Mouse (Mus musculus) macrophage (primary cell): ENCODE measurements around the gene Trpv4. TPM values are rescaled to one million over a fixed set of nuclear protein-coding genes. Genes with fewer than 3 reads are reported as not detected.

ENCODE experiments used
- H3K27ac ChIP-seq: fragments of 350-480 bp; formaldehyde crosslinking; 2 replicates; pipeline ENCODE4 v1.9.0; 2021
- H3K36me3 ChIP-seq: fragments of 350-480 bp; formaldehyde crosslinking; 2 replicates; pipeline ENCODE4 v1.9.0; 2021; ENCODE audit errors: inconsistent target
- H3K4me3 ChIP-seq: fragments of 350-480 bp; formaldehyde crosslinking; 2 replicates; pipeline ENCODE4 v1.9.0; 2021; ENCODE audit errors: inconsistent target
- H3K79me2 ChIP-seq: fragments of 350-480 bp; formaldehyde crosslinking; 2 replicates; pipeline ENCODE4 v1.9.0; 2021; ENCODE audit errors: inconsistent target
- WGBS: methylation state at CpG from one replicate; pipeline ENCODE4 v1.1.7; 2026; ENCODE audit warnings: inconsistent platforms; ENCODE audit not compliant: missing documents; 5-methylcytosine and 5-hydroxymethylcytosine counted together
- polyA plus RNA-seq: library from polyadenylated mRNA; stranded (reverse); fragments of 250-400 nt; gene quantifications from 3 replicates; pipeline ENCODE4 v1.2.4, GENCODE M21; 2018; ENCODE audit warnings: inconsistent platforms

The Trpv4 gene
- polyA plus RNA-seq, 1 experiment from 2014 or later: 7.1 TPM

GRCm38 (mm10) chr5:114583046-114583445 is 75.2 kb downstream of the Trpv4 start:
- WGBS: 93% methylated on average over 2 of the region's 3 CpGs

GRCm38 (mm10) chr5:114581486-114581885 is 76.7 kb downstream of the Trpv4 start:
- H3K36me3 ChIP-seq: no peaks in the 10 kb centered on the region
- no peak overlapping the region for H3K4me3 ChIP-seq
- H3K27ac ChIP-seq: no peak overlapping the region
- WGBS: 94% methylated on average over 12 of the region's 12 CpGs
- no peaks in the 10 kb centered on the region for H3K79me2 ChIP-seq

More at GRCm38 (mm10) chr5:114583046-114583445, 75.2 kb downstream of the Trpv4 start:
- Histone ChIP-seq H3K4me3 (no peak overlapping the region), H3K27ac (no peak overlapping the region), H3K36me3 (no peaks in the 10 kb centered on the region), H3K79me2 (no peaks in the 10 kb centered on the region)

- Histone ChIP-seq H3K79me2 (no peaks in the 10 kb centered on the region), H3K36me3 (no peaks in the 10 kb centered on the region), H3K27ac (no peak overlapping the region), H3K4me3 (no peak overlapping the region)
- WGBS: 73% methylated on average over 8 of the region's 8 CpGs
Observed at GRCm38 (mm10) chr5:114579714-114580357, 78.4 kb downstream of the Trpv4 start.

- Histone ChIP-seq H3K36me3 (no peaks in the 10 kb centered on the region), H3K79me2 (no peaks in the 10 kb centered on the region), H3K27ac (no peak overlapping the region), H3K4me3 (no peak overlapping the region)
- 91% methylated on average over 19 of the region's 20 CpGs for WGBS
Observed at GRCm38 (mm10) chr5:114578361-114578760, 79.9 kb downstream of the Trpv4 start.

GRCm38 (mm10) chr5:114575986-114576605 is 82.1 kb downstream of the Trpv4 start:
- no peak overlapping the region for H3K27ac ChIP-seq
- H3K79me2 ChIP-seq: no peaks in the 10 kb centered on the region
- H3K4me3 ChIP-seq: no peak overlapping the region
- 95% methylated on average over 16 of the region's 16 CpGs for WGBS
- no peaks in the 10 kb centered on the region for H3K36me3 ChIP-seq

- H3K79me2 ChIP-seq: no peaks in the 10 kb centered on the region
- H3K36me3 ChIP-seq: no peaks in the 10 kb centered on the region
- H3K27ac ChIP-seq: no peak overlapping the region
- H3K4me3 ChIP-seq: no peak overlapping the region
- WGBS: 86% methylated on average over 6 of the region's 7 CpGs
Observed at GRCm38 (mm10) chr5:114575530-114575929, 82.7 kb downstream of the Trpv4 start.

GRCm38 (mm10) chr5:114575010-114575409 is 83.2 kb downstream of the Trpv4 start:
- no peaks in the 10 kb centered on the region for H3K79me2 ChIP-seq
- no peaks in the 10 kb centered on the region for H3K36me3 ChIP-seq
- H3K27ac ChIP-seq: no peak overlapping the region
- no peak overlapping the region for H3K4me3 ChIP-seq
- WGBS: 92% methylated on average over 11 of the region's 11 CpGs

GRCm38 (mm10) chr5:114573920-114574628 is 84.1 kb downstream of the Trpv4 start:
- no peak overlapping the region for H3K27ac ChIP-seq
- no peaks in the 10 kb centered on the region for H3K79me2 ChIP-seq
- 91% methylated on average over 12 of the region's 12 CpGs for WGBS
- no peak overlapping the region for H3K4me3 ChIP-seq
- H3K36me3 ChIP-seq: no peaks in the 10 kb centered on the region

GRCm38 (mm10) chr5:114572997-114573396 is 85.2 kb downstream of the Trpv4 start:
- H3K79me2 ChIP-seq: no peaks in the 10 kb centered on the region
- H3K4me3 ChIP-seq: no peak overlapping the region
- H3K27ac ChIP-seq: no peak overlapping the region
- 100% methylated on average over 2 of the region's 2 CpGs for WGBS
- H3K36me3 ChIP-seq: no peaks in the 10 kb centered on the region

Other genes with a start within 250 kb of the Trpv4 start
- 6.3 to 6.8 TPM (median 6.5 TPM) in 3 replicates for gene Mmab, start 214.4 kb downstream of the Trpv4 start, polyA plus RNA-seq
- gene Mvk, start 214.2 kb downstream of the Trpv4 start, polyA plus RNA-seq: 7.8 to 26.3 TPM (median 14.2 TPM) in 3 replicates
- gene Fam222a, start 90.4 kb downstream of the Trpv4 start, polyA plus RNA-seq: 0.33 to 1.2 TPM (median 0.96 TPM) in 3 replicates
- 289 to 530 TPM (median 368 TPM) in 3 replicates for gene Gltp, start 32.6 kb upstream of the Trpv4 start, polyA plus RNA-seq
- 5.0 to 7.6 TPM (median 6.4 TPM) in 3 replicates for gene Tchp, start 49.3 kb upstream of the Trpv4 start, polyA plus RNA-seq
- gene Ankrd13a, start 116.3 kb upstream of the Trpv4 start, polyA plus RNA-seq: 144 to 222 TPM (median 173 TPM) in 3 replicates
- 37.1 to 50.3 TPM (median 46.2 TPM) in 3 replicates for gene Git2, start 117.1 kb upstream of the Trpv4 start, polyA plus RNA-seq
- 26.6 to 35.2 TPM (median 29.9 TPM) in 3 replicates for gene 1500011B03Rik, start 165.0 kb upstream of the Trpv4 start, polyA plus RNA-seq
- gene 4930519G04Rik, start 195.2 kb upstream of the Trpv4 start, polyA plus RNA-seq: not detected in 3 replicates
- not detected in 3 replicates for gene Gm9936, start 200.3 kb upstream of the Trpv4 start, polyA plus RNA-seq
- 217 to 389 TPM (median 305 TPM) in 3 replicates for gene Oasl2, start 238.5 kb upstream of the Trpv4 start, polyA plus RNA-seq